Mouse (Mus musculus) MEL (cell line): ENCODE measurements around the gene Ddo. TPM values are rescaled to one million over a fixed set of nuclear protein-coding genes. Genes with fewer than 3 reads are reported as not detected.

ENCODE experiments used
- DNase-seq: peaks from one replicate; pipeline ENCODE4 v3.0.0; 2011; ENCODE audit warnings: low read depth, low spot score
- H3K27ac ChIP-seq: 2 replicates; pipeline ENCODE4 v1.5.1; 2012; ENCODE audit warnings: low read depth, mild to moderate bottlenecking, control low read depth, low read length, moderate library complexity; ENCODE audit not compliant: control insufficient read depth
- H3K27me3 ChIP-seq, 2 experiments: fragments of 150-350 bp in 1 of 2; sonication (generic) in 1 of 2; 2 replicates each; pipeline ENCODE4 v1.6.1; 2012; ENCODE audit warnings: low read length in 2 of 2, mild to moderate bottlenecking in 2 of 2, improper control_type of control experiment in 1 of 2, moderate library complexity in 1 of 2; ENCODE audit not compliant: insufficient read depth in 2 of 2, control insufficient read depth in 1 of 2
- H3K36me3 ChIP-seq, 2 experiments: 2 replicates each; pipeline ENCODE4 v1.6.1; 2012 to 2014; ENCODE audit warnings: low read length in 2 of 2, improper control_type of control experiment in 1 of 2, inconsistent platforms in 1 of 2, mild to moderate bottlenecking in 1 of 2; ENCODE audit not compliant: insufficient read depth in 2 of 2, control insufficient read depth in 1 of 2
- H3K4me1 ChIP-seq, 2 experiments: fragments of 150-350 bp in 1 of 2; sonication (generic) in 1 of 2; 2 replicates each; pipeline ENCODE4 v1.6.1; 2012; ENCODE audit warnings: low read length in 2 of 2, improper control_type of control experiment in 1 of 2, mild to moderate bottlenecking in 1 of 2; ENCODE audit not compliant: insufficient read depth in 2 of 2, control insufficient read depth in 1 of 2
- H3K4me3 ChIP-seq, 2 experiments: fragments of 150-350 bp in 1 of 2; sonication (generic) in 1 of 2; 2 replicates each; pipeline ENCODE4 v1.5.1; 2012; ENCODE audit warnings: low read depth in 2 of 2, low read length in 2 of 2, mild to moderate bottlenecking in 2 of 2, moderate library complexity in 2 of 2, control low read depth in 1 of 2, improper control_type of control experiment in 1 of 2; ENCODE audit not compliant: control insufficient read depth in 1 of 2, insufficient read depth in 1 of 2
- H3K79me2 ChIP-seq: 2 replicates; pipeline ENCODE4 v1.6.1; 2012; ENCODE audit warnings: mild to moderate bottlenecking, low read length, moderate library complexity; ENCODE audit not compliant: control insufficient read depth, poor library complexity, insufficient read depth
- H3K9ac ChIP-seq: 2 replicates; pipeline ENCODE4 v1.6.1; 2012; ENCODE audit warnings: low read depth, mild to moderate bottlenecking, control low read depth, low read length, moderate library complexity; ENCODE audit not compliant: control insufficient read depth, poor library complexity, severe bottlenecking
- H3K9me3 ChIP-seq: fragments of 150-350 bp; sonication (generic); replicated peaks from 2 replicates; pipeline ENCODE4 v1.6.1; 2012; ENCODE audit warnings: mild to moderate bottlenecking, low read length, improper control_type of control experiment, moderate library complexity; ENCODE audit not compliant: insufficient read depth
- BHLHE40 ChIP-seq: IDR thresholded peaks from 2 replicates; pipeline ENCODE4 v1.6.1; 2012; ENCODE audit warnings: low read depth, mild to moderate bottlenecking, inconsistent platforms, low read length, improper control_type of control experiment, borderline replicate concordance
- CHD1 ChIP-seq: IDR thresholded peaks from 2 replicates; pipeline ENCODE4 v1.6.1; 2012; ENCODE audit warnings: low read depth, mild to moderate bottlenecking, inconsistent platforms, low read length, improper control_type of control experiment
- CHD2 ChIP-seq: IDR thresholded peaks from 2 replicates; pipeline ENCODE4 v1.6.1; 2011; ENCODE audit warnings: low read length, improper control_type of control experiment
- CTCF ChIP-seq, 3 experiments: IDR thresholded peaks in 2 of 3; conservative IDR thresholded peaks in 1 of 3; 2 replicates each; pipeline ENCODE4 v1.5.1; 2011 to 2012; ENCODE audit warnings: low read length in 3 of 3, low read depth in 2 of 3, mild to moderate bottlenecking in 2 of 3, improper control_type of control experiment in 1 of 3, inconsistent platforms in 1 of 3, mixed read lengths in 1 of 3, moderate library complexity in 1 of 3; ENCODE audit not compliant: control insufficient read depth in 1 of 3, insufficient read depth in 1 of 3, poor library complexity in 1 of 3, severe bottlenecking in 1 of 3
- E2F4 ChIP-seq: IDR thresholded peaks from 2 replicates; pipeline ENCODE4 v1.6.1; 2011; ENCODE audit warnings: low read depth, low read length, improper control_type of control experiment, borderline replicate concordance
- ELF1 ChIP-seq: IDR thresholded peaks from 2 replicates; pipeline ENCODE4 v1.6.1; 2014; ENCODE audit warnings: low read depth, mild to moderate bottlenecking, inconsistent platforms, low read length, improper control_type of control experiment, moderate library complexity
- EP300 ChIP-seq, 2 experiments: IDR thresholded peaks; 2 replicates each; pipeline ENCODE4 v1.6.1; 2011; ENCODE audit warnings: improper control_type of control experiment in 2 of 2, low read length in 2 of 2, low read depth in 1 of 2, mild to moderate bottlenecking in 1 of 2
- GATA1 ChIP-seq: IDR thresholded peaks from 2 replicates; pipeline ENCODE4 v1.6.1; 2011; ENCODE audit warnings: low read depth, low read length, improper control_type of control experiment
- MAZ ChIP-seq: IDR thresholded peaks from 2 replicates; pipeline ENCODE4 v1.6.1; 2012; ENCODE audit warnings: low read depth, mild to moderate bottlenecking, inconsistent platforms, low read length, improper control_type of control experiment
- MEF2A ChIP-seq: IDR thresholded peaks from 2 replicates; pipeline ENCODE4 v1.6.1; 2014; ENCODE audit warnings: low read depth, mild to moderate bottlenecking, inconsistent platforms, low read length, improper control_type of control experiment; ENCODE audit not compliant: poor library complexity, insufficient replicate concordance, severe bottlenecking; ENCODE audit errors: extremely low read depth
- MXI1 ChIP-seq: IDR thresholded peaks from 2 replicates; pipeline ENCODE4 v1.6.1; 2011; ENCODE audit warnings: mild to moderate bottlenecking, low read depth, low read length, improper control_type of control experiment
- MYB ChIP-seq: IDR thresholded peaks from 2 replicates; pipeline ENCODE4 v1.6.1; 2011; ENCODE audit warnings: mild to moderate bottlenecking, low read depth, low read length, improper control_type of control experiment
- MYC ChIP-seq: IDR thresholded peaks from 2 replicates; pipeline ENCODE4 v1.6.1; 2011; ENCODE audit warnings: low read depth, mild to moderate bottlenecking, low read length, improper control_type of control experiment, moderate library complexity
- NELFE ChIP-seq: IDR thresholded peaks from 2 replicates; pipeline ENCODE4 v1.6.1; 2011; ENCODE audit warnings: low read depth, low read length, improper control_type of control experiment
- NRF1 ChIP-seq: IDR thresholded peaks from 2 replicates; pipeline ENCODE4 v1.6.1; 2014; ENCODE audit warnings: low read depth, mild to moderate bottlenecking, inconsistent platforms, low read length, improper control_type of control experiment, moderate library complexity; ENCODE audit not compliant: poor library complexity, insufficient read depth, severe bottlenecking
- POLR2A ChIP-seq, 2 experiments: IDR thresholded peaks; 2 replicates each; pipeline ENCODE4 v1.6.1; 2011 to 2012; ENCODE audit warnings: low read length in 2 of 2, mild to moderate bottlenecking in 2 of 2, control low read depth in 1 of 2, improper control_type of control experiment in 1 of 2, low read depth in 1 of 2, moderate library complexity in 1 of 2; ENCODE audit not compliant: control insufficient read depth in 1 of 2, insufficient read depth in 1 of 2, poor library complexity in 1 of 2
- POLR2AphosphoS2 ChIP-seq: IDR thresholded peaks from 2 replicates; pipeline ENCODE4 v1.6.1; 2011; ENCODE audit warnings: low read length, improper control_type of control experiment
- POLR2AphosphoS5 ChIP-seq: IDR thresholded peaks from 2 replicates; pipeline ENCODE4 v1.6.1; 2012; ENCODE audit warnings: low read depth, borderline replicate concordance, mild to moderate bottlenecking, inconsistent platforms, low read length, moderate library complexity, mixed read lengths
- RAD21 ChIP-seq: IDR thresholded peaks from 2 replicates; pipeline ENCODE4 v1.6.1; 2011; ENCODE audit warnings: mild to moderate bottlenecking, low read depth, low read length, improper control_type of control experiment
- SIN3A ChIP-seq: IDR thresholded peaks from 2 replicates; pipeline ENCODE4 v1.6.1; 2012; ENCODE audit warnings: low read length, improper control_type of control experiment, inconsistent platforms
- SMC3 ChIP-seq: IDR thresholded peaks from 2 replicates; pipeline ENCODE4 v1.6.1; 2011; ENCODE audit warnings: low read depth, low read length, improper control_type of control experiment
- TAL1 ChIP-seq: IDR thresholded peaks from 2 replicates; pipeline ENCODE4 v1.6.1; 2012; ENCODE audit warnings: mild to moderate bottlenecking, inconsistent platforms, low read length, moderate library complexity, mixed read lengths
- TCF12 ChIP-seq: IDR thresholded peaks from 2 replicates; pipeline ENCODE4 v1.6.1; 2014; ENCODE audit warnings: low read depth, mild to moderate bottlenecking, inconsistent platforms, low read length, improper control_type of control experiment, moderate library complexity
- ZC3H11A ChIP-seq: IDR thresholded peaks from 2 replicates; pipeline ENCODE4 v1.6.1; 2012; ENCODE audit warnings: low read depth, mild to moderate bottlenecking, inconsistent platforms, low read length, improper control_type of control experiment
- ZKSCAN1 ChIP-seq: IDR thresholded peaks from 2 replicates; pipeline ENCODE4 v1.6.1; 2012; ENCODE audit warnings: low read depth, mild to moderate bottlenecking, inconsistent platforms, low read length, improper control_type of control experiment, moderate library complexity
- ZMIZ1 ChIP-seq: IDR thresholded peaks from 2 replicates; pipeline ENCODE4 v1.6.1; 2012; ENCODE audit warnings: low read depth, mild to moderate bottlenecking, inconsistent platforms, low read length, improper control_type of control experiment, moderate library complexity
- ZNF384 ChIP-seq: IDR thresholded peaks from 2 replicates; pipeline ENCODE4 v1.6.1; 2012; ENCODE audit warnings: low read depth, mild to moderate bottlenecking, inconsistent platforms, low read length, improper control_type of control experiment
- polyA plus RNA-seq, 2 experiments: library from polyadenylated mRNA; stranded (reverse) in 1 of 2; unstranded in 1 of 2; fragments of >175 nt in 1 of 2; fragments of >200 nt in 1 of 2; gene quantifications; 2 replicates each; pipeline versions ENCODE4 v1.2.1 to v1.2.4; 2012; ENCODE audit warnings: low replicate concordance in 2 of 2, low read depth in 1 of 2; ENCODE audit not compliant: insufficient read length in 2 of 2, insufficient read depth in 1 of 2, missing spikeins in 1 of 2
- total RNA-seq: library from RNA; depleted of rRNA; stranded (reverse); fragments of 300-350 nt; gene quantifications from 2 replicates; pipeline ENCODE4 v1.2.3, GENCODE M21; 2012; rRNA removed

Ddo gene
- total RNA-seq: not detected in 2 replicates
- polyA plus RNA-seq: under 1 TPM in 1 of 2 experiments, not detected in 1; 0.04 TPM

- no peak for DNase-seq
- Histone ChIP-seq H3K36me3 (no peaks in the 10 kb centered on the region), H3K9me3 (no peaks in the 10 kb centered on the region), H3K27ac (no peak within 1 kb of the TSS)
- no peak for TF ChIP-seq ZMIZ1
- TF ChIP-seq MAZ: no peak
- TF ChIP-seq POLR2AphosphoS5: no peak
- no peak for TF ChIP-seq MYB
- no peak for TF ChIP-seq MEF2A
- TF ChIP-seq MYC: no peak
- TF ChIP-seq BHLHE40: no peak
- no peak for TF ChIP-seq TAL1
- TF ChIP-seq POLR2A (IDR thresholded peaks at IDR 0.05; ENCODE audit: control insufficient read depth in 1 of 2, insufficient read depth in 1 of 2, low read depth in 1 of 2, low read length in 2 of 2, poor library complexity in 1 of 2): no peak
- TF ChIP-seq POLR2AphosphoS2: no peak
- TF ChIP-seq NRF1: no peak
- TF ChIP-seq TCF12: no peak
- no peak for TF ChIP-seq EP300 (IDR thresholded peaks at IDR 0.05; ENCODE audit: low read depth in 1 of 2, low read length in 2 of 2)
- TF ChIP-seq NELFE: no peak
- TF ChIP-seq, all 39 proteins: peak for 0
- peaks cover 0 to 1% of the 10 kb centered on the region in 2 experiments; a peak in 2 of 4 replicates for H3K27me3 ChIP-seq
- H3K4me1 ChIP-seq: no peaks in the 10 kb centered on the region
- no peak within 1 kb of the TSS for H3K4me3 ChIP-seq
- no peak within 1 kb of the TSS for H3K9ac ChIP-seq
- H3K79me2 ChIP-seq: no peaks in the 10 kb centered on the region
These were observed at the start of gene Ddo for GRCm38 (mm10) chr10:40629656-40630311. Gene Ddo, plus strand, starts transcription at chr10:40630011.

GRCm38 (mm10) chr10:40583584-40584255 lies 46.1 kb upstream of the Ddo start:
- H3K27ac ChIP-seq: no peak overlapping the region
- peak; percentile 61 for DNase-seq
- H3K27me3 ChIP-seq: peaks cover 0 to 2% of the 10 kb centered on the region in 2 experiments; a peak in 1 of 4 replicates
- H3K9ac ChIP-seq: no peak overlapping the region
- no peaks in the 10 kb centered on the region for H3K79me2 ChIP-seq
- H3K4me3 ChIP-seq: no peak overlapping the region
- H3K9me3 ChIP-seq: no peaks in the 10 kb centered on the region
- H3K4me1 ChIP-seq: no peaks in the 10 kb centered on the region
- H3K36me3 ChIP-seq: no peaks in the 10 kb centered on the region
- TF ChIP-seq ZMIZ1 (no peak), SIN3A (no peak), ZC3H11A (no peak), NRF1 (no peak), MYB (no peak), GATA1 (no peak), ELF1 (no peak), BHLHE40 (no peak), CHD2 (no peak), MAZ (no peak), CHD1 (no peak), E2F4 (no peak), CTCF (IDR thresholded peaks at IDR 0.05 in 2 of 3, conservative IDR thresholded peaks at IDR 0.05 in 1 of 3; ENCODE audit: control insufficient read depth in 1 of 3, insufficient read depth in 1 of 3, low read depth in 2 of 3, low read length in 3 of 3, poor library complexity in 1 of 3, severe bottlenecking in 1 of 3) (peak; percentile 40 to 65 (median 50)), POLR2AphosphoS2 (no peak), RAD21 (peak; percentile 36), NELFE (no peak), ZKSCAN1 (no peak), TCF12 (no peak), POLR2A (IDR thresholded peaks at IDR 0.05; ENCODE audit: control insufficient read depth in 1 of 2, insufficient read depth in 1 of 2, low read depth in 1 of 2, low read length in 2 of 2, poor library complexity in 1 of 2) (no peak), POLR2AphosphoS5 (no peak), MYC (no peak), MXI1 (no peak), ZNF384 (peak; percentile 73), SMC3 (peak; percentile 14; the same call in 1 of the 2 replicates)
